Mouse (Mus musculus) hindbrain, embryonic 13.5 days (tissue): Measurements from ENCODE around the gene Fam193b. TPM values are rescaled to one million over a fixed set of nuclear protein-coding genes. Genes with fewer than 3 reads are reported as not detected.

ENCODE experiments used
- ATAC-seq: fragments of 200-750 bp; cut with Nextera tagmentation; 2 replicates; pipeline ENCODE4 v1.8.0; 2017; ENCODE audit warnings: moderate TSS enrichment; ENCODE audit not compliant: low FRiP score
- H3K27ac ChIP-seq: fragments of 300-500 bp; sonication (generic); 2 replicates; pipeline ENCODE4 v1.5.1; 2015; ENCODE audit warnings: inconsistent platforms, mild to moderate bottlenecking, moderate library complexity
- H3K27me3 ChIP-seq: fragments of 300-500 bp; sonication (generic); 2 replicates; pipeline ENCODE4 v1.6.1; 2015; ENCODE audit warnings: mild to moderate bottlenecking, inconsistent platforms
- H3K36me3 ChIP-seq: fragments of 300-500 bp; sonication (generic); 2 replicates; pipeline ENCODE4 v1.6.1; 2015; ENCODE audit warnings: mild to moderate bottlenecking, inconsistent platforms
- H3K4me1 ChIP-seq: fragments of 300-500 bp; sonication (generic); replicated peaks from 2 replicates; pipeline ENCODE4 v1.6.1; 2015; ENCODE audit warnings: inconsistent platforms
- H3K4me2 ChIP-seq: fragments of 300-500 bp; sonication (generic); 2 replicates; pipeline ENCODE4 v1.6.1; 2015; ENCODE audit warnings: inconsistent platforms, mild to moderate bottlenecking, moderate library complexity
- H3K4me3 ChIP-seq: fragments of 300-500 bp; sonication (generic); 2 replicates; pipeline ENCODE4 v1.5.1; 2015; ENCODE audit warnings: mild to moderate bottlenecking, inconsistent platforms
- H3K9ac ChIP-seq: fragments of 300-500 bp; sonication (generic); 2 replicates; pipeline ENCODE4 v1.6.1; 2015; ENCODE audit warnings: mild to moderate bottlenecking, inconsistent platforms
- H3K9me3 ChIP-seq: fragments of 300-500 bp; sonication (generic); 2 replicates; pipeline ENCODE4 v1.6.1; 2016; ENCODE audit warnings: inconsistent platforms
- WGBS: fragments of 180-500 bp; shearing (Covaris S2); methylation state at CpG from one replicate; pipeline ENCODE4 v1.1.7; 2015; 5-methylcytosine and 5-hydroxymethylcytosine counted together
- microRNA-seq: library from miRNA; unstranded; fragments of <30 nt; microRNA quantifications from one replicate; pipeline ENCODE4, GENCODE M21; 2016
- polyA plus RNA-seq: library from polyadenylated mRNA; unstranded; fragments of >200 nt; fragmentation: Nextera tagmentation; extraction: Ambion mirVana; gene quantifications from 2 replicates; pipeline ENCODE4 v1.2.1, GENCODE M21; 2015

Fam193b gene
- polyA plus RNA-seq, 1 experiment from 2014 or later: 57.0 TPM

GRCm38 (mm10) chr13:55504390-55504789 lies 66.5 kb downstream of the Fam193b start:
- Histone ChIP-seq H3K4me3 (no peak overlapping the region), H3K27me3 (no peaks in the 10 kb centered on the region), H3K36me3 (peaks cover 95% of the 10 kb centered on the region), H3K27ac (no peak overlapping the region), H3K9ac (no peak overlapping the region), H3K9me3 (no peaks in the 10 kb centered on the region), H3K4me1 (no peaks in the 10 kb centered on the region), H3K4me2 (no peak overlapping the region)
- ATAC-seq: no peak
- 80% methylated on average over 5 of the region's 5 CpGs for WGBS

GRCm38 (mm10) chr13:55502405-55502804 lies 68.5 kb downstream of the Fam193b start:
- no peaks in the 10 kb centered on the region for H3K9me3 ChIP-seq
- no peak overlapping the region for H3K9ac ChIP-seq
- no peaks in the 10 kb centered on the region for H3K27me3 ChIP-seq
- H3K4me3 ChIP-seq: no peak overlapping the region
- 93% methylated on average over 8 of the region's 8 CpGs for WGBS
- ATAC-seq: no peak
- peaks cover 91% of the 10 kb centered on the region for H3K36me3 ChIP-seq
- H3K27ac ChIP-seq: no peak overlapping the region
- no peak overlapping the region for H3K4me2 ChIP-seq
- peaks cover 7% of the 10 kb centered on the region; the same call in 1 of the 2 replicates for H3K4me1 ChIP-seq

DNA sequence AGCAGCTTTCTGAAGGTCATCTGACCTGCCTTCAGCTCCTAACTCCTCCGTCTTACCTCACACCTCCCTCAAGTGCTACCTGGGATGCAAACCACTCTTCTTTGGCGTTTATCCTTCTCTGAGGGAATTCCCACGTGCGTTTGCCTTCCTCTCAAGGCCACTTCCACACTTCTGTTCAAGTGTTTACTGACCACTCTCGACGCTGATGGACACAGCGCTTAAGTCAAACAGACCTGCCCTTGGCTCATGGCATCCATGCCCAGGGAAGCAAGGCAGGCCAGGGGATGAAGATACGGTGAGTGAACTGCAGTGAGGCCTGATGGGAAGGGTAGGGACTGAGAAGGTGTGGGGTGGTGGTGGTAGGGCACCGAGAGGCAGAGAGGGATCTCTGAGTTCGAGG lies 70.3 kb downstream of the Fam193b start:
- no peaks in the 10 kb centered on the region for H3K9me3 ChIP-seq
- 85% methylated on average over 10 of the region's 10 CpGs for WGBS
- peaks cover 73% of the 10 kb centered on the region for H3K36me3 ChIP-seq
- H3K27ac ChIP-seq: no peak overlapping the region
- H3K4me1 ChIP-seq: peaks cover 20% of the 10 kb centered on the region
- no peaks in the 10 kb centered on the region for H3K27me3 ChIP-seq
- no peak overlapping the region for H3K4me3 ChIP-seq
- no peak for ATAC-seq
- H3K4me2 ChIP-seq: no peak overlapping the region
- no peak overlapping the region for H3K9ac ChIP-seq

- H3K9ac ChIP-seq: no peak overlapping the region
- H3K4me3 ChIP-seq: no peak overlapping the region
- no peak overlapping the region for H3K27ac ChIP-seq
- peaks cover 56% of the 10 kb centered on the region for H3K36me3 ChIP-seq
- H3K9me3 ChIP-seq: no peaks in the 10 kb centered on the region
- H3K27me3 ChIP-seq: no peaks in the 10 kb centered on the region
- no peak for ATAC-seq
- H3K4me2 ChIP-seq: no peak overlapping the region
- 49% methylated on average over 11 of the region's 11 CpGs for WGBS
- H3K4me1 ChIP-seq: peaks cover 35% of the 10 kb centered on the region
These were observed 72.0 kb downstream of the Fam193b start for GRCm38 (mm10) chr13:55498906-55499305.

DNA sequence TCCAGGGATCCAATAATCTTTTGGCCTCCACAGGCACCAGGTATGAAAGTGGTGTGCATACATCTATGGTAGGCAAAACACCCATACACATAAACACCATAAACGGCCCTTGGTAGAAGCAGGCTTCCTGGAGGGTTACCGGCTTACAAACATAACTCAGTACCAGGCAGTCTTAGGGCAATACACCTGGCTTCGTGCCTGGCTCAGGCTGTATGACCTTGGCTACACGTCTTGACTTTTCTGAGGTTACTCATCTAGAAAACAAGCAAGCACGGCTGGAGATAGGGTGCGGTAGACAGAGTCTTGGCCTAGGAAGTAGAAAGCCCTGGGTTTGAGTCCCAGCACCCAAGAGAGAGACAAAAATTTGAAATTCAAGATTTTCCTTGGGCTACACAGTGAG lies 74.3 kb downstream of the Fam193b start:
- Histone ChIP-seq H3K4me3 (no peak overlapping the region), H3K36me3 (peaks cover 35% of the 10 kb centered on the region), H3K4me1 (peaks cover 35% of the 10 kb centered on the region), H3K4me2 (no peak overlapping the region), H3K27ac (no peak overlapping the region), H3K9ac (no peak overlapping the region), H3K27me3 (no peaks in the 10 kb centered on the region), H3K9me3 (no peaks in the 10 kb centered on the region)
- no peak for ATAC-seq
- WGBS: 93% methylated on average over 6 of the region's 6 CpGs

DNA sequence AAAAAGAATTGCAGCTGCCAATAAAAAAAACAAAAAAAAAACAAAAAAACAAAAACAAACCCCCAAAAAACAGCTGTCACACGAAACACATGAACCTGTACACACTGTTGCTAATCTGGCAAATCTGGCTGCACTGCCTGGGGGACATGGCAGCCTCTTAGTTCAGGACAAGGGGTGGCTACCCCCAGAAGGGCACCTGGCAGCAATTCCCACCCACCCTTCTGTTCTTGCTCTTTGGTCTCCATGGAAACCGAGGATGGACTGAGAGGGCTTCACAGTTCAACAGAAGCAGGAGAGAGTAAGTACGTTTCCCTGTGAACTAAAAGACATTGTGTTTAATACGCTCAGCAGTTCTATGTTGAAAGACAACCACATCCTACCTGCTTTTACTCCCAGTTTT lies 75.2 kb downstream of the Fam193b start:
- 0 out of 2 replicates have a peak overlapping the region, but pooled peaks have one; percentile 9 for H3K4me2 ChIP-seq
- H3K9ac ChIP-seq: no peak overlapping the region
- H3K27ac ChIP-seq: peak overlapping the region; percentile 58
- ATAC-seq: no peak
- 18% methylated on average over 4 of the region's 4 CpGs for WGBS
- H3K27me3 ChIP-seq: 0 out of 2 replicates have a peak, but pooled peaks cover 4% of the 10 kb centered on the region
- H3K4me1 ChIP-seq: peaks cover 35% of the 10 kb centered on the region
- no peak overlapping the region for H3K4me3 ChIP-seq
- peaks cover 26% of the 10 kb centered on the region for H3K36me3 ChIP-seq
- H3K9me3 ChIP-seq: no peaks in the 10 kb centered on the region

DNA sequence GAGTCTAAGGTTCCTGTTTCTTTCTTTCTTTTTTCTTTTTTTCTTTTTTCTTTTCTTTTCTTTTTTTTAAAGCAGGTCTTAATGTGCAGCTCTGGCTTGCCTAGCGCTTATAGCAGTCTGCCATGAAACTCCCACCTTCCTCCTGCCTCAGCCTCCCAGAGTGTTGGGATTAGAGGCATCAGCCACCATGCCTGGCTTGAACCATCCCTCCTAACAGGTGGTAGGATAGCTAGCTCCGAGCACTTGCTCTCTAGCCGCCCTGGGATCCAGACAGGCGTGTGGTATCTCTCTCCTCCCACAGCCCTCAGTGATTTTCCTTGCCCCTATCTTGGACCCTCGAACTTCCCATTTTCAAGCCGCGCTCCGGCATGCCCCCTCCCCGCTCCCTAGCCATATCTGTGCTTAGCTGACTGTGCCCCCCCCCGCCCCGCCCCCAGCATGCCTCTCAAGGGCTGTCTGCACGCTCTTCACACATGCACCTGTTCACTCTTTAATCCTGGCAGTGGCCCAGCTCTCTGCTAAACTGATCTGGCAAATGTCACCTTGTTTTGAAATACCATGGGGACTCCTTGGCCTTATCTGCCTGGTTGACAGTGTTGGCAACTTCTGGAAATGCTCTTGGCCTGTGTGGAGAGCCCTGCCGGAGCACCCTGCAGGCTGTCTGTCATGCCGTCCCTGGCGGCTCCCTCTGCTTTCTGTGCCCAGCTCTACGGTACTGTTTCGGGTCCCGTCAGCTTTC lies 75.9 kb downstream of the Fam193b start:
- Histone ChIP-seq H3K9me3 (no peaks in the 10 kb centered on the region), H3K9ac (peak overlapping the region; percentile 24; the same call in 1 of the 2 replicates), H3K4me3 (no peak overlapping the region), H3K27me3 (0 out of 2 replicates have a peak, but pooled peaks cover 4% of the 10 kb centered on the region), H3K4me2 (no peak overlapping the region), H3K4me1 (peaks cover 35% of the 10 kb centered on the region), H3K36me3 (peaks cover 20% of the 10 kb centered on the region), H3K27ac (no peak overlapping the region)
- WGBS: 25% methylated on average over 18 of the region's 18 CpGs
- peak; percentile 29 for ATAC-seq

GRCm38 (mm10) chr13:55494257-55494656 lies 76.7 kb downstream of the Fam193b start:
- H3K4me1 ChIP-seq: peaks cover 35% of the 10 kb centered on the region
- H3K27me3 ChIP-seq: 0 out of 2 replicates have a peak, but pooled peaks cover 4% of the 10 kb centered on the region
- H3K4me3 ChIP-seq: no peak overlapping the region
- no peak for ATAC-seq
- no peak overlapping the region for H3K27ac ChIP-seq
- H3K9me3 ChIP-seq: no peaks in the 10 kb centered on the region
- 28% methylated on average over 2 of the region's 2 CpGs for WGBS
- H3K4me2 ChIP-seq: no peak overlapping the region
- no peak overlapping the region; the same call in 1 of the 2 replicates for H3K9ac ChIP-seq
- peaks cover 16% of the 10 kb centered on the region for H3K36me3 ChIP-seq

Small RNAs within 50 kb of the gene (microRNA-seq; reads per million reads assigned to microRNA genes)
- gene Mir6945: 1.2 reads per million

Other genes with a start within 250 kb of the Fam193b start
- 95.9 and 102 TPM in 2 replicates for gene Rab24, start 249.2 kb downstream of the Fam193b start, polyA plus RNA-seq
- 12.1 and 12.4 TPM in 2 replicates for gene Mxd3, start 241.3 kb downstream of the Fam193b start, polyA plus RNA-seq
- gene Lman2, start 208.3 kb downstream of the Fam193b start, polyA plus RNA-seq: 55.2 and 57.1 TPM in 2 replicates
- gene Rgs14, start 201.4 kb downstream of the Fam193b start, polyA plus RNA-seq: 0.21 and 0.29 TPM in 2 replicates
- gene Slc34a1, start 172.9 kb downstream of the Fam193b start, polyA plus RNA-seq: not detected in 2 replicates
- gene Pfn3, start 155.9 kb downstream of the Fam193b start, polyA plus RNA-seq: 0.80 TPM in 1 of 2 replicates, not detected in the other
- not detected in 2 replicates for gene F12, start 144.3 kb downstream of the Fam193b start, polyA plus RNA-seq
- gene Grk6, start 126.0 kb downstream of the Fam193b start, polyA plus RNA-seq: 27.7 and 31.3 TPM in 2 replicates
- 2.6 and 3.2 TPM in 2 replicates for gene Prr7, start 106.9 kb downstream of the Fam193b start, polyA plus RNA-seq
- gene Dbn1, start 83.0 kb downstream of the Fam193b start, polyA plus RNA-seq: 615 and 625 TPM in 2 replicates
- gene Pdlim7, start 57.4 kb downstream of the Fam193b start, polyA plus RNA-seq: 141 and 146 TPM in 2 replicates
- 4.1 and 5.7 TPM in 2 replicates for gene Dok3, start 41.8 kb downstream of the Fam193b start, polyA plus RNA-seq
- gene Ddx41, start 34.5 kb downstream of the Fam193b start, polyA plus RNA-seq: 55.6 and 55.9 TPM in 2 replicates
- 112 and 114 TPM in 2 replicates for gene Tmed9, start 2.6 kb upstream of the Fam193b start, polyA plus RNA-seq
- gene B4galt7, start 28.8 kb upstream of the Fam193b start, polyA plus RNA-seq: 44.8 and 49.8 TPM in 2 replicates
- gene Caml, start 51.9 kb upstream of the Fam193b start, polyA plus RNA-seq: 101 and 105 TPM in 2 replicates
- gene Ddx46, start 63.9 kb upstream of the Fam193b start, polyA plus RNA-seq: 29.6 and 30.6 TPM in 2 replicates
- 67.5 and 70.8 TPM in 2 replicates for gene B230219D22Rik, start 122.0 kb upstream of the Fam193b start, polyA plus RNA-seq
- 141 and 142 TPM in 2 replicates for gene Txndc15, start 143.5 kb upstream of the Fam193b start, polyA plus RNA-seq
- 23.3 and 26.0 TPM in 2 replicates for gene Pcbd2, start 156.2 kb upstream of the Fam193b start, polyA plus RNA-seq
- gene Catsper3, start 213.4 kb upstream of the Fam193b start, polyA plus RNA-seq: not detected in 2 replicates